Mouse (Mus musculus) forebrain, embryonic 15.5 days (tissue): Measurements from ENCODE around the gene Tmem178b. TPM values are rescaled to one million over a fixed set of nuclear protein-coding genes. Genes with fewer than 3 reads are reported as not detected.

ENCODE experiments used
- ATAC-seq: fragments of 200-750 bp; cut with Nextera tagmentation; replicated peaks from 2 replicates; pipeline ENCODE4 v1.8.0; 2017; ENCODE audit warnings: mild to moderate bottlenecking, moderate TSS enrichment, moderate library complexity
- H3K27ac ChIP-seq: fragments of 300-500 bp; sonication (generic); replicated peaks from 2 replicates; pipeline ENCODE4 v1.5.1; 2015; ENCODE audit warnings: mild to moderate bottlenecking, inconsistent platforms
- H3K27me3 ChIP-seq: fragments of 300-500 bp; sonication (generic); 2 replicates; pipeline ENCODE4 v1.6.1; 2015; ENCODE audit warnings: inconsistent platforms
- H3K36me3 ChIP-seq: fragments of 300-500 bp; sonication (generic); 2 replicates; pipeline ENCODE4 v1.6.1; 2015; ENCODE audit warnings: mild to moderate bottlenecking, inconsistent platforms
- H3K4me1 ChIP-seq: fragments of 300-500 bp; sonication (generic); 2 replicates; pipeline ENCODE4 v1.6.1; 2015; ENCODE audit warnings: inconsistent platforms
- H3K4me2 ChIP-seq: fragments of 300-500 bp; sonication (generic); replicated peaks from 2 replicates; pipeline ENCODE4 v1.6.1; 2015; ENCODE audit warnings: mild to moderate bottlenecking, inconsistent platforms
- H3K4me3 ChIP-seq: fragments of 300-500 bp; sonication (generic); 2 replicates; pipeline ENCODE4 v1.5.1; 2015; ENCODE audit warnings: mild to moderate bottlenecking, inconsistent platforms
- H3K9ac ChIP-seq: fragments of 300-500 bp; sonication (generic); replicated peaks from 2 replicates; pipeline ENCODE4 v1.6.1; 2015; ENCODE audit warnings: mild to moderate bottlenecking, inconsistent platforms
- H3K9me3 ChIP-seq: fragments of 300-500 bp; sonication (generic); 2 replicates; pipeline ENCODE4 v1.6.1; 2016; ENCODE audit warnings: inconsistent platforms
- WGBS: fragments of 180-500 bp; shearing (Covaris S2); methylation state at CpG from one replicate; pipeline ENCODE4 v1.1.7; 2015; ENCODE audit warnings: mixed read lengths; 5-methylcytosine and 5-hydroxymethylcytosine counted together
- polyA plus RNA-seq: library from polyadenylated mRNA; unstranded; fragments of >200 nt; fragmentation: Nextera tagmentation; extraction: Ambion mirVana; gene quantifications from 2 replicates; pipeline ENCODE4 v1.2.1, GENCODE M21; 2015

Gene Tmem178b
- polyA plus RNA-seq, 1 experiment from 2014 or later: 28.6 TPM

GRCm38 (mm10) chr6:40006006-40006765 is 133.1 kb downstream of the Tmem178b start:
- H3K4me2 ChIP-seq: no peak overlapping the region
- no peak for ATAC-seq
- no peaks in the 10 kb centered on the region for H3K9me3 ChIP-seq
- H3K4me3 ChIP-seq: no peak overlapping the region
- H3K9ac ChIP-seq: no peak overlapping the region
- H3K27ac ChIP-seq: no peak overlapping the region; the same call in 1 of the 2 replicates
- no peaks in the 10 kb centered on the region for H3K27me3 ChIP-seq
- WGBS: 70% methylated on average over 11 of the region's 11 CpGs
- H3K36me3 ChIP-seq: no peaks in the 10 kb centered on the region
- H3K4me1 ChIP-seq: peaks cover 34% of the 10 kb centered on the region

- H3K27me3 ChIP-seq: no peaks in the 10 kb centered on the region
- WGBS: 26% methylated on average over 3 of the region's 3 CpGs
- H3K36me3 ChIP-seq: no peaks in the 10 kb centered on the region
- no peaks in the 10 kb centered on the region for H3K9me3 ChIP-seq
- no peak overlapping the region for H3K27ac ChIP-seq
- ATAC-seq: 0 out of 2 replicates have a peak, but pooled peaks have one; percentile 11
- H3K4me1 ChIP-seq: peaks cover 34% of the 10 kb centered on the region
- H3K4me3 ChIP-seq: no peak overlapping the region
- no peak overlapping the region for H3K9ac ChIP-seq
- no peak overlapping the region for H3K4me2 ChIP-seq
Measured at GRCm38 (mm10) chr6:40008166-40008907, 135.3 kb downstream of the Tmem178b start.

DNA sequence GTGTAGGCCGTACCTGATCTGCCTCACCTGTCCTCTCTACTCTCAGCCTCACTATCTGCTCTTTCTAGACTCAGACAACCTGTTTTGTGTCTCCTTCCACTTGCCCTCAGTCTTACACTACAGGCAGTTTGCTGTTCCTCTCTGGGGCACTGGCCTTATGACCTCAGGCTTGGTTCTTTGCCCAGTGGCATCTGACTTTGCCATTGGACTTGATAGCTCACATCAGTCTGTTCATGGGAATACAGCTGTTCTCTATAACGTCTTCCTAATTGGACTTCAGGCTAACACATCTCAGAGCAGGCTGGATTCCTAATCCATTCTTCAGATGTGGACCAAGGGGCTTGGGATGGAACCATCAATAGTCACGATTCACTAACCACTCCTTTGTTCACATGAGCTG is 136.6 kb downstream of the Tmem178b start:
- H3K27me3 ChIP-seq: no peaks in the 10 kb centered on the region
- H3K27ac ChIP-seq: no peak overlapping the region
- H3K4me2 ChIP-seq: no peak overlapping the region
- no peaks in the 10 kb centered on the region for H3K9me3 ChIP-seq
- 69% methylated on average over 3 of the region's 3 CpGs for WGBS
- ATAC-seq: no peak
- H3K36me3 ChIP-seq: no peaks in the 10 kb centered on the region
- no peak overlapping the region for H3K4me3 ChIP-seq
- no peak overlapping the region for H3K9ac ChIP-seq
- peaks cover 36% of the 10 kb centered on the region for H3K4me1 ChIP-seq

DNA sequence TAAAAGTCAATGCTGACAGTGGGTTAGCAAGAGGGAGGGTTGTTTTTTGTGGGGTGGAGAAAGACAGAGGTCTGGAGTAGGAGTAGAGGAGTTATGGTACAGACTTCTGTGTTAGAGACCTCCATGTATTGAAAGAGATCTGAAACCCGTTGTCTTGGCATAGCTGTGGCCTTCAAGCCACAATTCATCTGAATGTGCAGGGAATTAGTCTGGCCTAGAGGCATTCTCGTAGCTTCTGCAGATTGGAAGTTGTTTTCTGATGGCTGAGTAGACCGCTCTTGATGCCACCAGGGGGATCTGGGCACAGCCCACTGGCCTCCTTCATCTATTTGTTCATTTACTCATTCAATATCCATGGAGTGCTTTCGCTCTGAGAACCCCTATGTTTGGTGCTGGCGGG is 138.0 kb downstream of the Tmem178b start:
- H3K9me3 ChIP-seq: no peaks in the 10 kb centered on the region
- H3K4me1 ChIP-seq: peaks cover 44% of the 10 kb centered on the region
- ATAC-seq: no peak
- WGBS: 85% methylated on average over 5 of the region's 5 CpGs
- H3K36me3 ChIP-seq: no peaks in the 10 kb centered on the region
- H3K4me2 ChIP-seq: no peak overlapping the region
- no peak overlapping the region for H3K9ac ChIP-seq
- no peak overlapping the region for H3K4me3 ChIP-seq
- H3K27me3 ChIP-seq: no peaks in the 10 kb centered on the region
- H3K27ac ChIP-seq: no peak overlapping the region

- H3K27me3 ChIP-seq: no peaks in the 10 kb centered on the region
- no peaks in the 10 kb centered on the region for H3K9me3 ChIP-seq
- no peak overlapping the region for H3K27ac ChIP-seq
- no peaks in the 10 kb centered on the region for H3K36me3 ChIP-seq
- WGBS: 61% methylated on average over 5 of the region's 5 CpGs
- peaks cover 47% of the 10 kb centered on the region for H3K4me1 ChIP-seq
- ATAC-seq: no peak
- H3K9ac ChIP-seq: no peak overlapping the region
- no peak overlapping the region for H3K4me2 ChIP-seq
- no peak overlapping the region for H3K4me3 ChIP-seq
Measured at GRCm38 (mm10) chr6:40011609-40012008, 138.5 kb downstream of the Tmem178b start.

- 73% methylated on average over 5 of the region's 5 CpGs for WGBS
- Histone ChIP-seq H3K36me3 (no peaks in the 10 kb centered on the region), H3K27ac (no peak overlapping the region), H3K9me3 (no peaks in the 10 kb centered on the region), H3K4me3 (no peak overlapping the region), H3K9ac (no peak overlapping the region), H3K4me2 (no peak overlapping the region), H3K27me3 (no peaks in the 10 kb centered on the region), H3K4me1 (peaks cover 34% of the 10 kb centered on the region)
- no peak for ATAC-seq
Measured at GRCm38 (mm10) chr6:40013407-40013806, 140.3 kb downstream of the Tmem178b start.

DNA sequence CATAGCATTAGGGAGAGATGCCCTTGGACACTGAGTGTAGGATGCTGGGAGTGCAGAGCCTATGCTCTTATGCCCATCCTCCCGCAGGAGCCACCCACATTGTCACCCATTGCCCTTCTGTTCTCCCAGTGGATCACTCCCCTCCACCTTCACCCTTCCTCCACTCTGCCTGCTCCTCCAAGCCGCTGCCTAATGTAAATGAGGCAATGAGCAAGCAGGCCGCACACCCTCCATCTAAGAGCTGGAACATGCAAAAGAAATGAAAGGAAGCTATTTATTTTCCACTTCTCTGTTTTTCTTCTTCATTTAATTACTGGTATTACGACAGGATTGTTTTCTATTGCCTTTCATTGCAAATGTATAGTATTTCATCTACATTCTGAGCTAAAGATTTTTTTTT is 142.1 kb downstream of the Tmem178b start:
- Histone ChIP-seq H3K27ac (peak overlapping the region; percentile 54), H3K4me2 (no peak overlapping the region)

DNA sequence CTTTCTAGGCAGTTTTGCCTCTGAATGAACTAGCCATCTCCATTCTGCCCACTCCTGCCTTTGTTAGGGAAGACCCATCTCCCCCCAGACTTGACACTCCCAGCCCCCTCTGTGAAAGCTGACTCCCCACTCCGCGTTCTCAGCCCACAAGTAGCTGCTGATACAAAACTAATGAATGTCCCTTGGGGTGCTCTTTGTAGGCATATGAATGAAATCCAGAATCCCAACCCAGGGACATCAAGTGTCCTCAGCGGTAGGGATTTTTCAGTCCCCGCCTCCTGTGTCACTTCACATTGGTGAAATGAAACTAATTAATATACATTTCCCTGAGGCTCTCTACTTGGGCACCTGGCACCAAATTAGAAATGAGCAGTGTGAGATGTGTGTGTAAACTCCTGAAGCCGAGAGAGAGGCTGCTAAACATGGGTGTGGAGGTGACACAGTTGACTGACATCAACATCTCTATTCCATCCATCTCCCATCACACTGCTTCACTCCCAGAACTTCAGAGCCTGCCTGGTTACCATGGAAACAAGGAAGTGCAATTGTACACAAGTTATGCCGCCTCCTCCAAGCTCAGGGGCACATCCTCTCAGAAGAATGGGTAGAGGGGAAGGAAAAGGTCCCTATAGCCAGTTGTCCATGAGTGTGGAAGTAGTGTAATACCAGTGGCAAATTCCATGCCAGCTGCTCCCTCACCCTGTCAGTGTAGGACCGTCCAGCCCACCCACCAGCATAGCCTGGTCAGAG is 142.8 kb downstream of the Tmem178b start:
- 0 out of 2 replicates have a peak overlapping the region, but pooled peaks have one; percentile 15 for H3K27ac ChIP-seq
- H3K27me3 ChIP-seq: no peaks in the 10 kb centered on the region
- H3K4me3 ChIP-seq: no peak overlapping the region
- no peak overlapping the region for H3K9ac ChIP-seq
- no peaks in the 10 kb centered on the region for H3K9me3 ChIP-seq
- H3K4me2 ChIP-seq: no peak overlapping the region
- 16% methylated on average over 7 of the region's 7 CpGs for WGBS
- H3K4me1 ChIP-seq: peaks cover 24% of the 10 kb centered on the region
- no peaks in the 10 kb centered on the region for H3K36me3 ChIP-seq
- ATAC-seq: peak; percentile 68

More for the DNA sequence above, 142.1 kb downstream of the Tmem178b start:
- Histone ChIP-seq H3K36me3 (no peaks in the 10 kb centered on the region), H3K27me3 (no peaks in the 10 kb centered on the region), H3K4me1 (peaks cover 28% of the 10 kb centered on the region), H3K4me3 (no peak overlapping the region), H3K9me3 (no peaks in the 10 kb centered on the region), H3K9ac (no peak overlapping the region)
- 31% methylated on average over 4 of the region's 4 CpGs for WGBS
- no peak for ATAC-seq

DNA sequence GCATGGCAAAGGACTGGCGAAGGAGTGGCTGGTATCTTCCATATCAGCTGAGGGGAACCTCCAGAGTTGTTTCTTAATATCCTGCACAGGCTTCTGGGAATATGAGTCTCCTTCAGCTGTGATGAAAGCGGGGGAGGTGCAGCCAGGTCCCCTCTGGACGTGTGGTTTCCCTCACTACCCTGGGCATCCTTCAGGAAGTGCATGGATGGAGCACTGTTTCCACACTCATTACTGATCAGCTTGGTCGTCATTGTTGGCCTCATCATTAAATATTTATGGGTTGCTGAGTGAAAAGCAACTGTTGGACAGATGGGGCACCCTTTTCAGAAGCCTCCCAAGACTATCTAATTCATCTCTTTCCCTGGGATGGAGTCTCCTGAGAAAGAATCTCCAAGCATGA is 146.3 kb downstream of the Tmem178b start:
- Histone ChIP-seq H3K4me2 (no peak overlapping the region), H3K4me1 (peaks cover 34% of the 10 kb centered on the region), H3K27ac (no peak overlapping the region), H3K9me3 (no peaks in the 10 kb centered on the region), H3K27me3 (no peaks in the 10 kb centered on the region), H3K36me3 (no peaks in the 10 kb centered on the region), H3K4me3 (no peak overlapping the region), H3K9ac (no peak overlapping the region)
- WGBS: 33% methylated on average over 4 of the region's 4 CpGs
- no peak for ATAC-seq

GRCm38 (mm10) chr6:40023592-40024335 is 150.7 kb downstream of the Tmem178b start:
- H3K9me3 ChIP-seq: no peaks in the 10 kb centered on the region
- peaks cover 20% of the 10 kb centered on the region for H3K4me1 ChIP-seq
- no peaks in the 10 kb centered on the region for H3K27me3 ChIP-seq
- ATAC-seq: peak; percentile 95
- WGBS: 41% methylated on average over 4 of the region's 4 CpGs
- H3K4me2 ChIP-seq: no peak overlapping the region
- no peak overlapping the region for H3K4me3 ChIP-seq
- H3K36me3 ChIP-seq: no peaks in the 10 kb centered on the region
- no peak overlapping the region for H3K9ac ChIP-seq
- peak overlapping the region; percentile 84 for H3K27ac ChIP-seq

DNA sequence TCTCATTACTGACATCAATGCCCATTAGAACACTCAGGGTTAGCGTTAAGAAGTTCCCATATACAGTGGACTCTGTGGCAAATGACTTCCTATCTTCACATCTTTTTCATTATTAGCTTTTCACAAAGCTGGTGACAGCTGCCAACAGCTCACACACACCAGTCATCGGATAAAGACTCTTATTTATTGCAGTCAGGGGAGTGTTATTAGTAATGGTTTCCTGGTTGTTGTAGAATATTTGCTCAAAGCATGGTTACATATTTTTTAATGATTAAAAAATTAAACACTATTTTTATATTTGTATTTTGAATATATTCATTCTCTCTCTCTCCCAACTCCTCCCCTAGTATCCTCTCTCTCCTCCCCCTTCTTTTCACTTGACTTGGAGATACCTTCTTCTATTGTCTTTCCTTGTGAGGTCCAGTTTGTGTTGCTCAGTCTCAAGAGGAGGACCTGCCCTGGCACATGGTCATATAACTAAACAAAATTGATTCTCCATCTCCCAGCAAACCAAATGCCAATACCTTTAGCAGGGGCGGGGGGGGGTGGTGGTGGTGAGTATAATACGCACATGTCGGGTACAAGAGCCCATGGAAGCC is 151.4 kb downstream of the Tmem178b start:
- peak; percentile 52 for ATAC-seq
- no peak overlapping the region for H3K9ac ChIP-seq
- H3K4me2 ChIP-seq: no peak overlapping the region
- WGBS: 45% methylated on average over 5 of the region's 5 CpGs
- H3K9me3 ChIP-seq: no peaks in the 10 kb centered on the region
- peak overlapping the region; percentile 84 for H3K27ac ChIP-seq
- H3K4me3 ChIP-seq: no peak overlapping the region
- H3K4me1 ChIP-seq: peaks cover 16% of the 10 kb centered on the region
- H3K27me3 ChIP-seq: no peaks in the 10 kb centered on the region
- no peaks in the 10 kb centered on the region for H3K36me3 ChIP-seq
